Comparison of ENCODE assay signal across 28 mouse cellular contexts in the genomic region with DNA sequence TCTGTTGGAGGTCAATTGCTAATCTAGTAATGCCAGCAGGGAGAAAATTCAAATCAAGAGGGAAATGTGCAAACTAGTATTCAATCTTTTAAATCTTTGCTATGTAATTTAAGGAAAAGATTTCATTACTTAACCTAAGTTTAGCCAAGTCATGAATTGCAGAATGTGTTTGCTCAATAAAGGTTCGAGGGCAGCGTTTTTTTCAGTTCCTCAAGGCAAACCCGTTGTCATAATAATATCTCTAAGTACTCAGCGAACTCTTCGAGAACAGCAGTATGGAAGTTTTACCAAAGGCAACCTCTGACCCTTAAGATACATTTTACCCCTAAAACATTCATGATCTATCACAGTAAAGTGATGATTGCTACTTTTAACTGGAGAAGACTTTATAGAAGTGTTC. TPM values are rescaled to one million over a fixed set of nuclear protein-coding genes. Genes with fewer than 3 reads are reported as not detected.
A peak's percentile ranks its signal among the peaks of the same experiment; 100 is the strongest.
DNase-seq lines count a peak whose midpoint lies in the region; ATAC-seq and TF ChIP-seq lines count a peak whose summit lies in the region.
"Had no signal": no experiment of that assay in that cellular context is flagged by ENCODE, and none has a peak within 500 bp of the region (broad histone marks: within the 10 kb centered on the region; RNA-seq: fewer than 3 reads in every experiment).

No protein-coding gene starts in this region.

- DNase-seq in liver, adult 2 months (ENCODE audit: extremely low read depth, low read depth, low spot score), result peak; percentile 21
- DNase-seq in liver, postnatal 0 days, result no peak
- peak; percentile 31 for DNase-seq in adipocyte (ENCODE audit: low spot score)
- DNase-seq in layer of hippocampus, adult 9-11 months, result no peak
- DNase-seq: adrenal gland, adult 2 months; adrenal gland, postnatal 10 days; adrenal gland, postnatal 25 days; B cell, adult 2 months; cerebellum, adult 11 months; cerebellum, adult 18-20 months; cerebellum, adult 8-10 months; cerebellum, adult 9-11 months; cerebellum, postnatal 14 days; cerebellum, postnatal 36 days; embryo, embryonic 11 days; forebrain, postnatal 0 days had no signal

- WGBS in liver, adult 2 months, result 35% methylated on average over 5 of the region's 5 CpGs
- 52% methylated on average over 5 of the region's 5 CpGs for WGBS in liver, postnatal 0 days (ENCODE audit: insufficient replicate concordance)

- H3K4me2 ChIP-seq in liver, postnatal 0 days (ENCODE audit: low read depth, low read length), result no peak overlapping the region
- H3K4me2 ChIP-seq: embryonic facial prominence, embryonic 13.5 days; embryonic facial prominence, embryonic 15.5 days; forebrain, embryonic 13.5 days; forebrain, embryonic 15.5 days had no signal

- no peaks in the 10 kb centered on the region for H3K79me2 ChIP-seq in liver, adult 2 months (ENCODE audit: control insufficient read depth, insufficient read depth, low read length)

- TF ChIP-seq CTCF in liver, adult 2 months (IDR thresholded peaks at IDR 0.05; ENCODE audit: low read depth, low read length), result no peak
- no peak for TF ChIP-seq CTCF in liver, postnatal 0 days (IDR thresholded peaks at IDR 0.05; ENCODE audit: low read depth)

- no peak for ATAC-seq in liver, postnatal 0 days
- peak; percentile 66 for ATAC-seq in megakaryocyte, adult 5-6 weeks (ENCODE audit: poor library complexity, severe bottlenecking)
- ATAC-seq in erythroid progenitor cell, adult 5-6 weeks (replicated peaks; ENCODE audit: low FRiP score, poor library complexity, severe bottlenecking), result no peak
- ATAC-seq: activated CD4-positive, CD25-positive, alpha-beta regulatory T cell, adult 4 months; CD4-positive, CD25-positive, alpha-beta regulatory T cell, adult 4 months; forebrain, embryonic 13.5 days; forebrain, embryonic 15.5 days; forebrain, postnatal 0 days had no signal

- H3K36me3 ChIP-seq in liver, adult 2 months (ENCODE audit: control insufficient read depth, insufficient read depth, low read length), result no peaks in the 10 kb centered on the region
- no peaks in the 10 kb centered on the region for H3K36me3 ChIP-seq in liver, postnatal 0 days (replicated peaks; ENCODE audit: insufficient read depth, low read length)
- H3K36me3 ChIP-seq: embryonic facial prominence, embryonic 13.5 days; embryonic facial prominence, embryonic 15.5 days; forebrain, embryonic 15.5 days; G1E had no signal

- TF ChIP-seq EP300 in liver, postnatal 0 days (IDR thresholded peaks at IDR 0.05; ENCODE audit: low read depth), result no peak

- H3K4me1 ChIP-seq in liver, adult 2 months (ENCODE audit: control insufficient read depth, insufficient read depth, low read length), result peaks cover 29% of the 10 kb centered on the region
- H3K4me1 ChIP-seq in liver, postnatal 0 days (ENCODE audit: insufficient read depth), result no peaks in the 10 kb centered on the region
- H3K4me1 ChIP-seq: embryonic facial prominence, embryonic 13.5 days; forebrain, embryonic 15.5 days had no signal

- H3K9me3 ChIP-seq in liver, postnatal 0 days (ENCODE audit: low read length), result no peaks in the 10 kb centered on the region
- H3K9me3 ChIP-seq: embryonic facial prominence, embryonic 13.5 days; embryonic facial prominence, embryonic 15.5 days; forebrain, embryonic 13.5 days; forebrain, embryonic 15.5 days; G1E had no signal

- H3K4me3 ChIP-seq in liver, adult 2 months (ENCODE audit: insufficient read depth, low read depth, low read length), result no peak overlapping the region
- no peak overlapping the region for H3K4me3 ChIP-seq in liver, postnatal 0 days (ENCODE audit: low read depth, low read length)
- H3K4me3 ChIP-seq: embryonic facial prominence, embryonic 13.5 days; embryonic facial prominence, embryonic 15.5 days; erythroblast, embryonic 14.5 days; forebrain, embryonic 13.5 days; forebrain, embryonic 15.5 days had no signal

- no peak overlapping the region for H3K9ac ChIP-seq in liver, adult 2 months (ENCODE audit: low read depth, low read length)
- no peak overlapping the region for H3K9ac ChIP-seq in liver, postnatal 0 days (replicated peaks)
- H3K9ac ChIP-seq: embryonic facial prominence, embryonic 13.5 days; embryonic facial prominence, embryonic 15.5 days; forebrain, embryonic 13.5 days; forebrain, embryonic 15.5 days; forebrain, postnatal 0 days had no signal

- H3K27me3 ChIP-seq in liver, adult 2 months (ENCODE audit: control insufficient read depth, insufficient read depth, low read length), result no peaks in the 10 kb centered on the region
- no peaks in the 10 kb centered on the region for H3K27me3 ChIP-seq in liver, postnatal 0 days (ENCODE audit: insufficient read depth, low read length)
- H3K27me3 ChIP-seq: CH12.LX; embryonic facial prominence, embryonic 13.5 days; embryonic facial prominence, embryonic 15.5 days; forebrain, embryonic 13.5 days; forebrain, embryonic 15.5 days had no signal

- H3K27ac ChIP-seq in liver, adult 2 months (replicated peaks; ENCODE audit: insufficient read depth, low read depth, low read length), result peak overlapping the region; percentile 27; the same call in 1 of the 2 replicates
- no peak overlapping the region for H3K27ac ChIP-seq in liver, postnatal 0 days (ENCODE audit: low read depth)
- H3K27ac ChIP-seq: embryonic facial prominence, embryonic 13.5 days; embryonic facial prominence, embryonic 15.5 days; forebrain, embryonic 13.5 days; forebrain, embryonic 15.5 days had no signal

- TF ChIP-seq POLR2A in liver, adult 2 months (IDR thresholded peaks at IDR 0.05; ENCODE audit: extremely low read depth, insufficient read depth, low read length), result no peak

RNA-seq across cellular contexts. Expression of a gene that starts 31.9 kb away (rescaled TPM):
- 0.13 TPM in 1 of 2 replicates, not detected in the other for total RNA-seq in liver, adult 2 months (2014; rRNA removed)
- polyA plus RNA-seq in liver, adult 2 months (2012; rRNA removed), result 0.05 TPM in 2 replicates
- 0.14 and 0.30 TPM in 2 replicates for polyA plus RNA-seq in liver, postnatal 0 days (2015; fragmentation: Nextera tagmentation; extraction: Ambion mirVana)
- total RNA-seq in megakaryocyte, adult 5-6 weeks (2015), result not detected in 2 replicates
- not detected in 2 replicates for total RNA-seq in megakaryocyte, adult 5-6 weeks (2017)
- total RNA-seq in erythroid progenitor cell, adult 5-6 weeks (2015; ENCODE audit: low replicate concordance), result not detected in 2 replicates
- total RNA-seq in erythroid progenitor cell, adult 5-6 weeks (2017; ENCODE audit: low replicate concordance), result not detected in 2 replicates
- total RNA-seq: CH12.LX; common myeloid progenitor, adult 5-6 weeks; G1E had no signal
- polyA plus RNA-seq: activated CD4-positive, CD25-positive, alpha-beta regulatory T cell, adult 4 months; CD4-positive, CD25-positive, alpha-beta regulatory T cell, adult 4 months; erythroblast, embryonic 14.5 days; G1E had no signal

Comparison
In these comparisons a context has a peak if more than half of its experiments do, and no peak if none do; other contexts are left out.
1. DNase-seq: peak in liver, adult 2 months (single experiment) and adipocyte (single experiment); none in liver, postnatal 0 days (single experiment) and layer of hippocampus, adult 9-11 months (single experiment).